Mouse (Mus musculus): ENCODE measurements around the gene Cmtr1.
"Not testable (repeated sequence)": the region's sequence is repeated elsewhere in the genome, so short reads cannot be mapped to it uniquely, and the experiment has no call there.

Gene Cmtr1

DNA sequence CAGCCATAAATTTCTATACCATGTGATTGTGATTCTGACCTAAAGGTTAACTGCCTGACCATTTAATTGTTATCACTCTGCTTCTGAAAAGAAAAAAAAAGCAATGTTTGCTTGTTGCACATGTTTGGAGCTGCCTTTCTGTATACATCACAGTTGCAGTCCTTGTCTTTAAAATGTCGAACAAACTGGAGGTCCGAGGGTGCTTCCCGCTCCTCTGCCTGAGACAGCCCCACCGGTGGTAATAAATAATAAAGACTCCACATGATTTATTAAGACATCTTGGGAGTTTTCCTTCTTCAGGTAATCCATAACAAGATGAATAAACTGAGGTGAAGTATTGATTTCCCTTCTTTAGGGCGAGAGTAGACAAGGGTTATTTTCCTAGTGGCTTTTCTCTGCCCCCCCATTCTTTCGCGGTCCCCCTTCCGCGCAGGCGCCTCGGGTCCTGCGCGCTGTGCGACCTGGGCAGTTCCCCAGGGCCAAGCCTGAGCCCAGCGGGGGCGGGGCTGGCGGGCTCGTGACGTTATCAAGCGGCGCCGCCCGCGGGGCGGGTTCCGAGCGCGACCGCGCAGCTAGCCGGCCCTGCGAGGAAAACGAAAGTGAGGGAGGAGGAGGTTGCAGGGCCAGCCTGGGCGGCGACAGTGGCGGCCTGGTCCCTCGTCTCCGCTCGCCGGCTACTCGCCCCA lies at the start of gene Cmtr1:
Gene Cmtr1 (plus strand): TSS at position 520 of the 686 bp plus-strand sequence.
- DNase-seq (ENCODE audit: low spot score in 2 of 2), result peak; percentile 95 to 96

DNA sequence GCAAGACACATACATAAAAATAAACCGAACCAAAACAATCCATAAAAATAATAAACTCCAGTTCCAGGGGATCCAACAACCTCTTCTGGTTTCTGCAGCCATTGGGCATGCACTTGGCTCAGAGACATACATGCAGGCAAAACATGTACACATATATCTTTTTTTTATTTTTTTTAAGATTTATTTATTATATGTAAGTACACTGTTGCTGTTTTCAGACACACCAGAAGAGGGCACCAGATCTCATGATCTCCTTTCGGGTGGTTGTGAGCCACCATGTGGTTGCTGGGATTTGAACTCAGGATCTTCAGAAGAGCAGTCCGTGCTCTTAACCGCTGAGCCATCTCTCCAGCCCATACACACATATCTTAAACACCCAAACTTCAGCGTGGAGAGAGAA lies 46.9 kb upstream of the Cmtr1 start:
- not testable (repeated sequence) for DNase-seq (ENCODE audit: low spot score in 2 of 2)

DNA sequence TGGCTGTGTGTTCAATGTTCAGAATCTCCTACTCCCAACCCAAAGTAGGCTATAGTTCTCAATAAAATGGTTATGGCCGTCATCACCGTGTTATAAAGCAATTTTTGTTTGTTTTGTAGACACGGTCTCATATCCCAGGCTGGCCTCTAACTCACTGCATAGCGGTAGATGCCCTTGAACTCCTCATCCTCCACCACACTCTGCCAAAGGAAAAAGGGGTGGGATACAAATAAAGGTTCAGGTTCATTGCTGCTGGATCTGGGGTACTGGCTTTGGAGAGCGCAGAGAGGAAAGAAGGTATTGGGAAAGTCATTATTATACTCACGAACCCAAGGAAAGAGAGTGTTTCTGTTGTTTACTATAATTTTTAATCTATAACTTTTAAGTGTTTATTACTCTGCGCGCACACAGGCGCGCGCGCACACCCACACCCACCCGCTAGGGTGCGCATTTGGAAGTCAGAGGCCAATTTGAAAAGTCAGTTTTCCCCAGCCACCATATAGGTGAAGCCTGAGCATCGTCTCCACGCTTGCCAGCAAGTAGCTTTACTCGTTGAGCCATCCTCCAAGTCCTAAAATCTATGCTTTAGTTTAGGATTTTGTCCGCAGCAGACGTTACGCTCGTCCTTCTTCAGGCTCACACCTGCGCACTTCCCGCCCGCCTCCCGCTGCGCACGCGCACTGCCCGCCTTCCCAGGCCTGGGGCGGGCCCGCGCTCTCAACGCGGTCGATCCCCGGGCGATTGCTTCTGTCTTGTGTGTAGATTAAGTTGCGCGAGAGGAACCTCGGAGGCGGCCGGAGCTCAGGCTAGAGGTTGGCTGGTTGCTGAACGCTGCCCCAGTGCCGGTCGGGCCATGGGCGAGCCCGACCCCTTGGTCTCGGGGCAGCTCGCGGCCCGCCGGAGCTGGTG lies 46.0 kb upstream of the Cmtr1 start, which contains the start of the genes Rnf8 and Gm28043:
Gene Rnf8 (plus strand): TSS at position 676 of the 909 bp plus-strand sequence.
Gene Gm28043 (plus strand): TSS at position 762 of the 909 bp plus-strand sequence.
- DNase-seq (ENCODE audit: low spot score in 2 of 2), result peak; percentile 92 to 94

DNA sequence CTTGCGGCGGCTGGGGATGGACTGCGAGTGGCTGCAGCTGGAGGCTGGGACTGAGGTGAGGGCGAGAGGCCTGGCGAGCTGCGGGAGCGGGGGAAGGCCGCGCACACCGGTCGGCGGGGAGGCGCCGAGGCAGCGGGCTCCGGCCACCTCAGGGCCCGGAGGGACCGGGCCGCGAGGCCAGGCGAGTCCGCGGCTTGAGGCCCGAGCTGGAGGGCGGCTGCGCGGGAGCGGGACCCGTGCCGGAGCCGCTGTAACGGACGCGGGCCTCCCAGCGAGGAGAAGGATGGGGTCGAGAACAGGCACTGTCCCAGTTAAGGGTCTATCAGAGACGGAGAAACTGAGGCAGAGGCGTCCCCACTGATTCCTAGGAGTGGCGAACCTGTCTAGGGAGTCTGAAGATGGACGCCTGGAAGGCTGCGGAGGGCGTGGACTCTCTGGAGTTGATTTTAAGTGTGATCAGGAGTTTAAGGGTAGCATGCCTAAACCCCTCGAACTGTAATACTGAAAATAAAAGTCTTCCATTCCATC lies 45.3 kb upstream of the Cmtr1 start:
- DNase-seq (ENCODE audit: low spot score in 2 of 2), result no peak

DNA sequence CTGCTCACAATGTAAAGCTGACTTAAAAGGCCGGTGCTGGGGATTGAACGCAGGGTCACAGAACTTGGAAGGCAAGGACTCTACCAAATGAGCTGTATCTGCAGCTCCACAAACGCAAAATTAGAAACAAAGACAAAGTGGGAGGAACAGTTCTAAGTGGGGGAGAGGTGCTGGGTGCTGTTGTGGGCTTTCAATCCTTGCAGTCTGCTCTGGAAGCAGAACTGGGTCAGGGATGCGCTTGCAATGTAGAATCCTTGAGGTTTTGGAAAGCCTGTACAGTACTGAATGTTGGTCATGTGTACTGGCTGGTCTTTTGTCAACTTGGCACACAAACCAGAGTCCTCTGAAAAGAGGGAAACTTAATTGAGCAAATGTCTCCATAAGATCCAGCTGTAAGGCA lies 44.8 kb upstream of the Cmtr1 start:
- DNase-seq (ENCODE audit: low spot score in 2 of 2), result no peak

DNA sequence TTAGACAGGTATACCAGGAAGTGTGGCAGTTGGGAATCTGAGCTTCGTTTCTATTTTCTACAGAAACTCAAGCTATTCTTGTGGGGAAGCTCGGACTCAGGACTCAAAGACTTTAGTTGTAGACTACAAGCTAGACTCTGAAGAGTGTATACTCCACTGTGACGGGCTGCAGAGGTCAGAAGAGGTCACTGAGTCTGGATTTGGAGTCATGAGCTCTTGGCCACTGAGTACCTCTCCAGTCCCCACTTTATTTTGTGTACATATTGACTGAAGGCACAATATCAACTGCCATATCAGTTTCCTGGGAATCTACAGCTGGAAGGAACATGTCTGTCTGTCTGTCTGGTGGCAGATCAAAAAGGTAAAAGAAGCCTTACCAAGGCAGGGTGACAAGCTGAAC lies 41.2 kb upstream of the Cmtr1 start:
- no peak for DNase-seq (ENCODE audit: low spot score in 2 of 2)

DNA sequence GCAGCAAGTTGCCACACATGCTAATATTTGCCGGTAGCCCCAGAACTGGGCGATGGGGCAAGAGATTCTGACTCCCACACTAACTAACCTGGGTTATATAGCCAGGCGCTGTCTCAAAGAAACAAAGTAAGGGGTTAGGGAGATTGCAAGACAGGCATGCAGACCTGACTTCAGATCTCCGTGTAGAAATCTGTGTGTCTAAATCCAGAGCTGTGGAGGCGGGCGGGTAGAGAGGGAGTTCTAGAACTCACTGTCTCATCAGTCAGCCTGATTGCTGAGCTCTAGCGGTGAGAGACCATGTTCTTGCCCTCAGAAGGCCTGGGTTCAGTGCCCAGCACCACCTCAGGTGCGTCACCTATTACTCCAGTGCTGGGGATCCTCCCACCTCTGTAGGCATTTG lies 36.9 kb upstream of the Cmtr1 start:
- DNase-seq (ENCODE audit: low spot score in 2 of 2), result no peak

DNA sequence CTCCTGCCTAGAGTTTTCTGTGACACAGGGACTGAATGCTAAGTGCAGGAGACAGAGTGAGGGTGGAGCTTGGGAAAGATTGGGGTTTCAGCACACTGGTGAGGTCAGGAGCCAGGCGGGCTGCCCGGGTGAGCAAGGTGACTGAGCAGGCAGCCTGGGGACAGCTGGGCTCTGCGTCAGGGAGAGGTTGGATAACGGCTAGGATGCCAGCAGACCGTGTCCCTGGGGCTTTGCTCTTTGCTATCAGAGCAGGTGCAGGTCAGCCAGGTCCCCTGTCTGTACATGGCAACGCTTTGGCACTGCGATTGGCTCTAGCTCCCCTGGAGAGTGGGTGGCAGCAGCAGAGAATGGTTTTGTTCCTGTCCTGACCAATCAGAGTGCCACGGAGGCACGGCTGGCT lies 33.1 kb upstream of the Cmtr1 start:
- DNase-seq (ENCODE audit: low spot score in 2 of 2), result no peak

DNA sequence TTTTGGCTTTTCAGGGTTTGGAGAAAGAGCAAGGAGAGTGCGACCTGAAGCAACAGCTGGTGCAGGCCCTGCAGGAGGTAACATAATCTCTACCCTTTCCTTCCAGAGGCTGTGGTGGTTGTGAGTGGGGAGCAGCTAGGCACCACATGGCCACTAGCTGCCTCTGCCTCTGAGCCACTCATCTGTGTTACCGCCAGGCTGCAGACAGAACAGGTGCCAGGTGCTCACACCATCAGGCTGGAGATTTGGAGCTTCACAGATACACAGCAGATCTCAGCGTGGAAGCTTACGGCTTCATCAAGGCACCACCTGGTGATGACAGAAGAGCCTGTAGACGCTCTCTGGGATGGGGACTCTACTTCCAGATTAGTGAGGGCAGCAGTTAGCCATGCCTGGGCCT lies 31.4 kb upstream of the Cmtr1 start:
- DNase-seq (ENCODE audit: low spot score in 2 of 2), result no peak

DNA sequence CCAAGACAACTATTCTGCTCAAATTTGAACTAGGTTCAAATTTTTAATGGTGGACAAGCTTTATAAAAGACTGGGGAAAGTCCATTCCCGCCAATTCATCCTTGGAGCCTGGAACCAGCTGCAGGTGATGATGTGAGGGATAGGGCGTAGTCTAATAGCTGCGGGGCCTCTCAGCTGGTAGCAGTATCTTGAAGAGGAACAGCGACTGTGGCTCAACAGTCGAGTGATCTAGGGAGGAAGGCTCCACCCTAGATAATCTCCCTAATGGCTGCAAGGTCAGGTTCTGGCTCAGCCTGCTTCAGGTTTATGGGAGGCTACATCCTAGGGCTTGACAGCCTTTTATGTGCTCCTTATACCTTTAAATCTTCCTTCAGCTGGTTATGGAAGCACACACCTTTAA lies 30.8 kb upstream of the Cmtr1 start:
- no peak for DNase-seq (ENCODE audit: low spot score in 2 of 2)

DNA sequence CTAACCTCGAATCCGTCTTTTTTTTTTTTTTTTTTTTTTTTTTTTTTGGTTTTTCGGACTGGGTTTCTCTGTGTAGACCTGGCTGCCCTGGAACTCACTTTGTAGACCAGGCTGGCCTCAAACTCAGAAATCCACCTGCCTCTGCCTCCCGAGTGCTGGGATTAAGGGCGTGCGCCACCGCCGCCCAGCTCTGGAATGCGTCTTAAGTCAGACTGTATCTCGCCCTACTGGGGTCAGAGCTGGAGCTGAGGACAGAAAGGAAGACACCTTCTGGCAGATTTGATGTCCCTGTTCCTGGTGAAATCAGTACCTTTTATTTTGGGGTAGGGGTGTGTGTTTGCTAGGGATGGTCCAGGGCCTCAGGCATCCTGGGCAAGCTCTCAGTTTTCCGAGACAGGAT lies 28.1 kb upstream of the Cmtr1 start:
- DNase-seq (ENCODE audit: low spot score in 2 of 2), result no peak

DNA sequence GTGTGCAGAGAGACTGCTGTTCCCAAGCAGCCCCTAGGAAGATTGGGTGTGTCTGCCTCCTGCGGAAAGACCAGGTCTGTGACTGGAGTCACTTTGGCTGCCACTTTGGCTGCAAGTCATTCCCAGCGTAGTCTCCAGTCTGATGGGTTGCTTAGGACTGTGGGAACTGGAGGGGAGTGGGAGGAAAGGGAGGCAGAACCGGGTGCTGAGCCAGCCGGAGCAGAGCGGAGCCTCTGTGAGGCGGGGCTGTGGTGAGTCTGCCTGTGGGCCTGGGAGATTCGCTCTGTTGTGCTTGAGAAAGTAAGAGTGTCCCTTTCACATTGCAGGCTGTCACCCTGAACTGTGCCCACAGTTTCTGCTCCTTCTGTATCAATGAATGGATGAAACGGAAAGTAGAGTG lies 24.9 kb upstream of the Cmtr1 start:
- DNase-seq (ENCODE audit: low spot score in 2 of 2), result no peak

DNA sequence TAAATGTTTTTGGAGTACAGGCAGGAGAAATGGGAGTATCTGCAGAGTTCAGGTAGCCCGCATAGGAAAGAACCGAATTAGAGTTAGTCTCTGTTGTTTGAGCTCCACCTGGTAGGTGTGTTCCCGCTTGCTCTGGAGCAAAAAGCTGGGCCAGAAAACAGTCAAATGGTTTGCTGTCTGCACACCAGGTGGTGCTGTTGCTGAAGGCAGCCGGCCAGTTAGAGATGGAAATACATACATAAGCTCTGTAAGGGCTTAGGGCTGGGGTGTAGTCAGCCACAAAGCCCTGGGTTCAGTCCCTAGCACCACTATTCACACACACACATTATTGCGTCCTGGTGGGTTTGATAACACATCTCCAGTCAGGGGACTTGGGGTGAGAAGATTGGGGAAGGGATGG lies 24.3 kb upstream of the Cmtr1 start:
- no peak for DNase-seq (ENCODE audit: low spot score in 2 of 2)

DNA sequence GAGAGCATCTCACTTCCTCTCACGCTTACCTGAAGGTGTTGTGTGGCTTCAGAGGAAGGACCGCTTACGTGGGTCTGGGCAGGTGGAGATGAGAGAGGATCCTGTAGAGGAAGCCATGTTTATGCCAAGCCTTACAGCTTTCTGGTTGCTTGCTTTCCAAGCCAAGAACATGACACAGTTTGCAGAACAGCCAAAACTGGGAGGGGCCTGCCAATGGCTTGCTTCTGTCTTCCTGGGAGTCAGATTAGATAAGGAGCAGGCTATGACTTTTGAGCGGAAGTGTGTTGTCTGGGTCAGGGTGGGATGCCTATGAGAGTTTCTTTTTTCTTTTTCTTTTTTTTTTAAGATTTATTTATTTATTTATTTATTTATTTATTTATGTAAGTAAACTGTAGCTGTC lies 23.0 kb upstream of the Cmtr1 start:
- no peak for DNase-seq (ENCODE audit: low spot score in 2 of 2)

DNA sequence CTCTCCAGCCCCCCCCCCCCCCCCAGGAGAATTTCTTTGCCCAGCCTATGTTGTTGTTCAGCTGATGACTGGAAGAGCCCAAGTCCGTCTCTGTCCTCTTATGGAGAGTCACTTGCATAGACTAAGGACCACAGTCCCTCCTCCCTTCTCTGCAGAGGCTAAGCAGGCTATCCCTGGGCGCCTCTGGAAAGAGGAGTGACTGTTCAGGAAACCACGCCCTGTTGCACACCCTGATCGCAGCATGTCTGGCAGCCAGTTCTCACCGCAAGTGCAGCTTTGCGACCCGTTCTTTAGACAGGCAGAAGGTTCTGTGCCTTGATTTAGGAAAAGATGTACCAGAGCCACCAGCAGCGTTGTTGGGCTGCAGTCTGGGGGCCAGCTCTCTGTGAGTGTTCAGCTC lies 22.5 kb upstream of the Cmtr1 start:
- no peak for DNase-seq (ENCODE audit: low spot score in 2 of 2)

DNA sequence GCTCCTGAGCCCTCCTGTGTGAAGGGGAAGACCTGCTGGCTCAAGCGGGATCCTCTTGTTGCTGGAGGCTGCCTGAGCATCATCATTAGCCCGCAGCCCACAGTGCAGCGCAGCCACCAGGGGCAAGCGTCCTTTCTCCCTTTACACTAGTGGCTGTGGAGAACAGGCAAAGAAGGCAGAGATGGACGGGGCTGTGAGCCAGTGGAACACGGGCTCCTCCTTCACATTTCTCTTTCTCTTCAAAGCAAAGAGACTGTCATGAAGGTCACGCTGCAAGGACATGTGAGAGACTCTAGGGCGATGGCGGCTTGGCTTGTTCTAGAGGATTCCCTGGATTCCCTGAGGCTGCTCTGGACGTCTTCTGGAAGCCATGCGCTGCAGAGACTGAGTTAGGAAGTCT lies 19.4 kb upstream of the Cmtr1 start:
- no peak for DNase-seq (ENCODE audit: low spot score in 2 of 2)

DNA sequence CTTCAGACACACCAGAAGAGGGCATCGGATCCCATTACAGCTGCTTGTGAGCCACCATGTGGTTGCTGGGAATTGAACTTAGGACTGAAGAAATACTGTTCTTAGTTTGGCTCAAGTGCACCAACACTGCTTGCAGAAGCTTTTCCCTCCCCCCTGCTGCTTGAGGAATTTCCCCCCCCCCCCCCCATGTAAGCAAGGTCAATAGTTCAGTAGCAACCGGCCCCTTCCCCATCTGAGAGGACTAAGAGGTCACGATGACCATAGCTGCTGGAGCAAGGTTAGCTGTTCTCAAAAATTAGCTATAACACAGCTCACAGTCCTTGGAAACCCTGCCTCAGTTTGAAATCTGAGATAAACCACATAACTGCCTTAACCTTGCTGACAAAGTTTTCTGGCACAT lies 18.2 kb upstream of the Cmtr1 start:
- DNase-seq (ENCODE audit: low spot score in 2 of 2), result no peak

DNA sequence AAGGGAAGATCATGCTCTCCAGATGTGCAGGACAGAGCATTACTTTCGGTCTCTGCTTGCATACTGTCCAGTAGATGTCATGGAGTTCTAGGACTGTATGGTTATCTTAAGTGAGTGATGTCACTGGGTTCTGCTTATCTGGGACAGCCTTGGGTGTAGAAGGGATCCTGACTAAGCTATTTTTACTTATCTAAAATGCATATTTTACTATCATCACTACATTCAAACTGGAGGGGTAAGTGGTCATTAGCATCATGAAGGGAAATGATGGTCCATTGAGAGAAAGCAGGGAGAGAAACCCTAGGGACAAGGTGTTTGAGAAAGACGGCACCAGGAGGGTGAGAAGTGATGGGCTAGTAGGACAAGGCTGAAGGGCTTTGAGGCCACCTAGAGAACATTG lies 2.1 kb upstream of the Cmtr1 start:
- no peak for DNase-seq (ENCODE audit: low spot score in 2 of 2)

DNA sequence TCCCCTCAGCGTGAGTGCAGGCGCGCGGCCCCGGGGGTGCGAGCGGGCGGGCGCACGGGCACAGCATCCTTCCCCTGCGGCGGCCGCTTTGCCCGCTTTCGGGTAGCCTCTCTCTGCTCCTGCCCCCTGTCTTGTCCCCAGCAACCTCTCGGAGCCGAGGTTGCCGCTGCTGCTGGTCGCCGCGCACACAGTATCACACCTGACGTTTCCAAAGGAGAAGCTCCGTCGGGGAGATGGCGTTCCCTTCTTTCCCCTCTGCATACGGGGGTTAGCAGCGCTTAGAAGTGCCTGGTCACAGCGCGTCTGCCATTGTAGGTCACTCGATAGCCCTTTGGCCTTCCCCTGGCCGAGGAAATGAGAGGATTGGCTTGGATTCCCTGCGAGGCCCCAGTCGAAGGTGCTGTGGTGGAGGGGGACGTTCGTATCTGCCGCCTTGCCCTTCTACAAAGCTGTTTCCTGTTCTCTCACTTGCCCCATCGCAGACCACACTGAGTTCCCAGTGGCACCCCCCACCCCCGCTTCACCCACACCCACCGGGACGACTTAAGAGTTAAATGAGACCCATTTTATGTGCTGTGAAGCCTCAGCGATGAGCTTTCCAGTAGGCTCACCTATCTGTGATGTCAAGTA lies 482 bp downstream of the Cmtr1 start:
- DNase-seq (ENCODE audit: low spot score in 2 of 2), result no peak

DNA sequence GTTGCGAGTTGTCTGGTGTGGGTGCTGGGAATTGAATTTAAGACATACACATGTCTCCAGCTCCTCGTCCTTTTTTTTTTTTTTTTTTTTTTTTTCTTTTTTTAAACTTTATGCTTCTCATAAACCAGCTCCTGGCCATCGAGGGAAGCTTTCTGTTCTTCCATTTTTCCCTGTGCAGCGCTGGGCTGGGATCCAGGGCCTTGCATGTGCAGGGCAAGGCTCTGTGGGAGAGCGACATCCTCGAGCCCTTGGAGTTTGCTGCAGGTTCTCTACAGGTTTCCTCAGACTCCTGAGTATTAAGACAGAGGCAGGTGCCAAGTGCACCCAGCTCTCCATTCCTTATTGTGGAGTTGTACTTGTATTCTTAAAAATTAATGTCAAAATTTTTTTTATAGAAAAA lies 1.8 kb downstream of the Cmtr1 start:
- no peak for DNase-seq (ENCODE audit: low spot score in 2 of 2)

DNA sequence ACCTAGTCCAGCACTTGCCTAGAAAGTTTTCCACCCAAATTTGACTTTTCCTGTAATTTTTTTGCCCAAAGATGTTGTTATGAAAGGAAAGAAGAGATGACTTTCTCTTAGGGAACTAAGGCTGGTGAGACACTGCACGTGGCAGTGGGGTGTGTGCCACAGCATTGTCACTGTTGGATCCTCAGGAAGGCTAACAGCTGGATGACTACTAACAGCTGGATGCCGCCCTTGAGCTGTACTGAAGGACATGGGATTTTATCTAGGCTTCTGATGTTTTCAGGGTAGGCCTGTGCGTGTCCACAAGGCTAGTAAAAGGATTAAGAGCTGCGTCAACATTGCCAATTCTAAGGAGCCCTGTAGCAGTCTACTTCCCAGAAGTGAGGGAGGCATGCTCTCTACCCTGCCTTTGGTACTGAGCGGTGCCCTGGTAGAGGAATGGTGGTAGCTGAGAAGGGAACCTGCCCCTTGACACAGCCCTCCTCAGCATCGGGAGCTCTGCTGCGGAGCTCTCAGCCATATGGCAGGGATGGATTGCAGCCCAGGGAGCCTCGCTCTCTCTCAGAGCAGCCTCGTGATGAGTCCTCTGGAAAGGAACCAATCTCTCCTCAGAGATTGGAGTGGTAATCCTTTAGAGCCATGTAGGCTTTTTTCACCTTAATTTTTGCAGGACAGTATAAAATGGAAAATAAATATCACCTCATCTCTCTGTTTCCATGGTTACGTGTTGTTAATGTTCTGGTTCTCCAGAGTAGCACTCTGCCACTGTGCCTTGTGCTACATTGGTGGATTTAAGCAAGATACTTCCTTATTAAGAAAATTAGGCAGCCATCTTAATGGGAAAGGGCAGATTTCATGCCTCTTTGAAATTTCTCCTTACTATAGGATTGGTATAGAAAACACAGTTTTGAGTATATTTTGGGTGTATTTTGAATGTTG lies 7.9 kb downstream of the Cmtr1 start:
- no peak for DNase-seq (ENCODE audit: low spot score in 2 of 2)
